Mouse (Mus musculus) embryonic facial prominence, embryonic 11.5 days (tissue): ENCODE data around the gene Nxph1. TPM values are rescaled to one million over a fixed set of nuclear protein-coding genes. Genes with fewer than 3 reads are reported as not detected.

Source experiments
- ATAC-seq: fragments of 200-750 bp; cut with Nextera tagmentation; replicated peaks from 2 replicates; pipeline ENCODE4 v1.8.0; 2017; ENCODE audit warnings: low read depth; ENCODE audit not compliant: insufficient number of reproducible peaks, low FRiP score, low TSS enrichment
- DNase-seq: peaks from one replicate; pipeline ENCODE4 v3.0.0-alpha.2; 2015; ENCODE audit warnings: low spot score
- H3K27ac ChIP-seq: fragments of 300-500 bp; sonication (generic); replicated peaks from 2 replicates; pipeline ENCODE4 v1.5.1; 2014; ENCODE audit warnings: mild to moderate bottlenecking, low read depth, low read length, control low read depth
- H3K27me3 ChIP-seq: fragments of 300-500 bp; sonication (generic); 2 replicates; pipeline ENCODE4 v1.6.1; 2014; ENCODE audit warnings: mild to moderate bottlenecking, low read length, moderate library complexity, mixed read lengths; ENCODE audit not compliant: control insufficient read depth, insufficient read depth
- H3K36me3 ChIP-seq: fragments of 300-500 bp; sonication (generic); replicated peaks from 2 replicates; pipeline ENCODE4 v1.6.1; 2014; ENCODE audit warnings: low read depth, mild to moderate bottlenecking, low read length, moderate library complexity, mixed read lengths; ENCODE audit not compliant: control insufficient read depth, insufficient read depth
- H3K4me1 ChIP-seq: fragments of 300-500 bp; sonication (generic); 2 replicates; pipeline ENCODE4 v1.6.1; 2014; ENCODE audit warnings: low read length, mixed read lengths; ENCODE audit not compliant: control insufficient read depth, insufficient read depth
- H3K4me2 ChIP-seq: fragments of 300-500 bp; sonication (generic); 2 replicates; pipeline ENCODE4 v1.6.1; 2014; ENCODE audit warnings: low read depth, mild to moderate bottlenecking, control low read depth, low read length, moderate library complexity
- H3K4me3 ChIP-seq: fragments of 300-500 bp; sonication (generic); 2 replicates; pipeline ENCODE4 v1.5.1; 2014; ENCODE audit warnings: low read depth, low read length, control low read depth
- H3K9ac ChIP-seq: fragments of 300-500 bp; sonication (generic); replicated peaks from 2 replicates; pipeline ENCODE4 v1.6.1; 2014; ENCODE audit warnings: mild to moderate bottlenecking, control low read depth, low read length
- H3K9me3 ChIP-seq: fragments of 300-500 bp; sonication (generic); replicated peaks from 2 replicates; pipeline ENCODE4 v1.6.1; 2016; ENCODE audit warnings: mild to moderate bottlenecking, low read length, inconsistent platforms, mixed read lengths; ENCODE audit not compliant: control insufficient read depth
- WGBS: fragments of 180-500 bp; shearing (Covaris S2); extraction: QIAGEN DNeasy Blood & Tissue Kit; methylation state at CpG from one replicate; pipeline ENCODE4 v1.1.7; 2014; 5-methylcytosine and 5-hydroxymethylcytosine counted together
- polyA plus RNA-seq: library from polyadenylated mRNA; unstranded; fragments of >200 nt; fragmentation: Nextera tagmentation; extraction: Ambion mirVana; gene quantifications from 2 replicates; pipeline ENCODE4 v1.2.1, GENCODE M21; 2014

Nxph1 gene
- polyA plus RNA-seq, 1 experiment from 2014 or later = 0.79 TPM

GRCm38 (mm10) chr6:8996301-8996943, 48.2 kb downstream of the Nxph1 start:
- H3K4me3 ChIP-seq = no peak overlapping the region
- no peak for ATAC-seq
- H3K4me2 ChIP-seq = no peak overlapping the region
- no peak for DNase-seq
- no peaks in the 10 kb centered on the region for H3K27me3 ChIP-seq
- no peaks in the 10 kb centered on the region for H3K9me3 ChIP-seq
- WGBS = 62% methylated on average over 12 of the region's 12 CpGs
- no peak overlapping the region for H3K27ac ChIP-seq
- no peak overlapping the region for H3K9ac ChIP-seq
- no peaks in the 10 kb centered on the region for H3K36me3 ChIP-seq
- no peaks in the 10 kb centered on the region for H3K4me1 ChIP-seq

GRCm38 (mm10) chr6:8997326-8997725, 49.1 kb downstream of the Nxph1 start:
- Histone ChIP-seq H3K4me1 (no peaks in the 10 kb centered on the region), H3K27ac (no peak overlapping the region), H3K36me3 (no peaks in the 10 kb centered on the region), H3K4me3 (no peak overlapping the region), H3K4me2 (no peak overlapping the region), H3K9ac (no peak overlapping the region), H3K27me3 (no peaks in the 10 kb centered on the region), H3K9me3 (no peaks in the 10 kb centered on the region)
- no peak for DNase-seq
- no peak for ATAC-seq
- 70% methylated on average over 2 of the region's 2 CpGs for WGBS

GRCm38 (mm10) chr6:9002686-9003085, 54.5 kb downstream of the Nxph1 start:
- Histone ChIP-seq H3K4me3 (no peak overlapping the region), H3K9me3 (no peaks in the 10 kb centered on the region), H3K36me3 (no peaks in the 10 kb centered on the region), H3K27me3 (no peaks in the 10 kb centered on the region), H3K4me1 (no peaks in the 10 kb centered on the region), H3K9ac (no peak overlapping the region), H3K27ac (no peak overlapping the region), H3K4me2 (no peak overlapping the region)
- ATAC-seq = no peak
- WGBS = 65% methylated on average over 3 of the region's 3 CpGs
- DNase-seq = no peak

GRCm38 (mm10) chr6:9026631-9027030, 78.4 kb downstream of the Nxph1 start:
- Histone ChIP-seq H3K4me1 (no peaks in the 10 kb centered on the region), H3K27ac (no peak overlapping the region), H3K27me3 (no peaks in the 10 kb centered on the region), H3K9me3 (no peaks in the 10 kb centered on the region), H3K36me3 (no peaks in the 10 kb centered on the region), H3K9ac (no peak overlapping the region), H3K4me3 (no peak overlapping the region), H3K4me2 (no peak overlapping the region)
- ATAC-seq (no peak), DNase-seq (no peak)
- 96% methylated on average over 1 of the region's 1 CpGs for WGBS

- no peak for ATAC-seq
- H3K4me3 ChIP-seq = no peak overlapping the region
- no peaks in the 10 kb centered on the region for H3K36me3 ChIP-seq
- 72% methylated on average over 4 of the region's 4 CpGs for WGBS
- no peak for DNase-seq
- no peak overlapping the region for H3K27ac ChIP-seq
- H3K9ac ChIP-seq = no peak overlapping the region
- no peak overlapping the region for H3K4me2 ChIP-seq
- H3K4me1 ChIP-seq = no peaks in the 10 kb centered on the region
- H3K9me3 ChIP-seq = no peaks in the 10 kb centered on the region
- H3K27me3 ChIP-seq = no peaks in the 10 kb centered on the region
Observed at GRCm38 (mm10) chr6:9027146-9027545, 78.9 kb downstream of the Nxph1 start.

GRCm38 (mm10) chr6:9028501-9028900, 80.3 kb downstream of the Nxph1 start:
- 85% methylated on average over 1 of the region's 1 CpGs for WGBS
- Histone ChIP-seq H3K27me3 (no peaks in the 10 kb centered on the region), H3K9ac (no peak overlapping the region), H3K4me1 (no peaks in the 10 kb centered on the region), H3K4me2 (no peak overlapping the region), H3K36me3 (no peaks in the 10 kb centered on the region), H3K9me3 (no peaks in the 10 kb centered on the region), H3K4me3 (no peak overlapping the region), H3K27ac (no peak overlapping the region)
- DNase-seq = no peak
- no peak for ATAC-seq

- Histone ChIP-seq H3K9me3 (no peaks in the 10 kb centered on the region), H3K4me1 (no peaks in the 10 kb centered on the region), H3K36me3 (no peaks in the 10 kb centered on the region), H3K27me3 (no peaks in the 10 kb centered on the region), H3K4me3 (no peak overlapping the region), H3K4me2 (no peak overlapping the region), H3K9ac (no peak overlapping the region), H3K27ac (no peak overlapping the region)
- ATAC-seq (no peak), DNase-seq (no peak)
- 92% methylated on average over 1 of the region's 1 CpGs for WGBS
Observed at GRCm38 (mm10) chr6:9039286-9039685, 91.1 kb downstream of the Nxph1 start.

GRCm38 (mm10) chr6:9040991-9041390, 92.8 kb downstream of the Nxph1 start:
- Histone ChIP-seq H3K4me3 (no peak overlapping the region), H3K27ac (no peak overlapping the region), H3K4me1 (no peaks in the 10 kb centered on the region), H3K9ac (no peak overlapping the region), H3K27me3 (no peaks in the 10 kb centered on the region), H3K36me3 (no peaks in the 10 kb centered on the region), H3K9me3 (no peaks in the 10 kb centered on the region), H3K4me2 (no peak overlapping the region)
- DNase-seq (no peak), ATAC-seq (no peak)
- WGBS = 84% methylated on average over 3 of the region's 3 CpGs
